Mouse (Mus musculus) heart, postnatal 25 days (tissue): Measurements from ENCODE around the gene 5330417C22Rik. TPM values are rescaled to one million over a fixed set of nuclear protein-coding genes. Genes with fewer than 3 reads are reported as not detected.
"Not testable (repeated sequence)": the region's sequence is repeated elsewhere in the genome, so short reads cannot be mapped to it uniquely, and the experiment has no call there.

Source experiments
- DNase-seq: peaks from one replicate; pipeline ENCODE4 v3.0.0; 2022; ENCODE audit warnings: low spot score
- intact Hi-C: fragments of 180-260 bp; cut with DNase I; formaldehyde crosslinking; loops from one replicate; pipeline ENCODE4 v1.15.1; 2025
- total RNA-seq, 2 experiments: library from RNA; stranded (reverse); gene quantifications; 2 replicates each; pipeline ENCODE4 v1.2.3; 2021

Gene 5330417C22Rik
- total RNA-seq, result under 1 TPM; 0.05 to 0.17 TPM

DNA sequence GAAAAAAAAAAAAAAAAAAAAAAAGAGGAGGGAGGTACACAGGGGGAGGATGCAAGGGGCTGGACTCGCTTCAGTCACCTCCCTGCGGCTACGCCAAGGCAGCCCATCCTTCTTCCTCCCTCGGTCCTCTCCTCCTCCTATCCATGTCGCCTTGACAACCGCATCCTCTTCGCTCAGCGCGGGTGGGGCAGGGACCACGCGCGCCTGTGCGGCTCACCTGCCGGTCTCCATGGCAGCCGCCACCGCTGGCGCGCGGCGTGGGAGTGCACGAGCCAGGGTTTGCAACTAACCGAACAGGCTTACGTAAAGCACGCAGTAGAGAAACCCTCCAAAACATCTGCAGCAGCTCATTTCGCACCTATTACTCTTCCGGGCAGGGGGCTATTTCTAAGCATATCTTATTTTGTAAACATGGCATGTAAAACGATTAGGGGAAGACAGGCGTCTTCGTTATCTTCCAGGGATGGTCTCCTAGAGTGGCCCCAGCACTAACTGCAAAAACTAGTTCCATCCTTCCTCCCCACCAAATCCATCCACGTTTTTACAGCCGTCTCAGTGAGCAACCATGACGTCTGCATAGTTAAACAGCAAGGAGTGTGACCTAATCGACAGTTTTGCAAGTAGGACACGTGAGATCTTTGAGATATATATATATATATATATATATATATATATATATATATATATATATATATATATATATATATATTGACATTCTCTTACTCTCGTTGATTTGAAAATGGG, at the start of gene 5330417C22Rik:
5330417C22Rik (minus strand) TSS at position 20 of the 744 bp plus-strand sequence.
- DNase-seq, result no peak
- intact Hi-C loops, result no loop called here

GRCm38 (mm10) chr3:108584580-108584979, 48.2 kb upstream of the 5330417C22Rik start:
- no peak for DNase-seq
- intact Hi-C loops, result no loop called here

DNA sequence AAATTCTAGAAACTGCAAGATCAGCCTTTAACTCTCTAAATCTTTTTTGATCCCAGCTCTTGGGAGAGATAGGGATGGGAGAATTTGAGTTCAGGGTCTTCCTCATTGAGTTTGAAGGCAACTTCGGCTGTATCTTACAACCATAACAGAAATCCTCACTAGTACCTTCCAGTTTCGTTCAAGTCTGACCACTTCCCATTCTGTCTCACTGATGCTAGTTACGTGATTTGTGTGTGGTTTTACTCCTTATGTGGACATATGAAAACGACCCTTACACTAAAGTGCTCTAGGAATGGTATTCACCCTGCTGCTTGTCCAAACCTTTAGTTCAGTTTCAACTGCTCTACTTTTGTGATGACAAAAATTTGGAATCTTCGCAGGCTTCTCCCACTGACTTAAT, 37.7 kb upstream of the 5330417C22Rik start:
- no peak for DNase-seq
- intact Hi-C loops, result no loop called here

DNA sequence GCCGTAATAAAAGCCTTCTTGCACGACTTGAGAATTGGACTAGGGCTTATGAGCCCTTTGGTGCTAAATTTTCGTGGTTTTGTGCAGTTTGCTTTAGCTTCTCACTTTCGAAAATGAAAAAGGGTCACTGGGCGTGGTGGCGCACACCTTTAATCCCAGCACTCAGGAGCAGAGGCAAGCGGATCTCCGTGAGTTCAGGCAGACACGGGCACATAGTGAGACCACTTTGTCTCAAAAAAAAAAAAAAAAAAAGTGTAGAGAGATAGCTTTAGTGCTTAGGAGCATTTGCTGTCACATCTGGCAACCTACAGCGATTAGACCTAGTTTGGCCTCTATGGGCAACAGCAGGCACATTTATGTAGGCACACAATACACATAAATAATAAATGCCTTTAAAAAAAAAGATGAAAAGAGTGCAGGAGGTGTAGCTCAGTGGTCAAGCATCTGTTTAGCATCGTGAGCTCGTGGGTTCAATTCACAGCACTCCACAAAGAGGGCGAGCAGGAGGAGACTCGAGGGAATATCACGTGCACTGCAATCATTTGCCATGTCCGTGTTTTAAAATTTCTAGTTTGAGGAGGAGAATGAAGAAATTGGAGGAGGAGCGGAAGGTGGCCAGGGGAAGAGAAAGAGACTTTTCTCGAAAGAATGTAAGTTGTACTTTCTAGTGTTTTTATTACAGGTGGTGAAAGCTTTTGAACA, 36.1 kb upstream of the 5330417C22Rik start:
- intact Hi-C loops, result loop anchor here (2.0 kb wide), 1 partner anchor 18 kb away; the partner anchor contains the start of gene Wdr47
- no peak for DNase-seq

DNA sequence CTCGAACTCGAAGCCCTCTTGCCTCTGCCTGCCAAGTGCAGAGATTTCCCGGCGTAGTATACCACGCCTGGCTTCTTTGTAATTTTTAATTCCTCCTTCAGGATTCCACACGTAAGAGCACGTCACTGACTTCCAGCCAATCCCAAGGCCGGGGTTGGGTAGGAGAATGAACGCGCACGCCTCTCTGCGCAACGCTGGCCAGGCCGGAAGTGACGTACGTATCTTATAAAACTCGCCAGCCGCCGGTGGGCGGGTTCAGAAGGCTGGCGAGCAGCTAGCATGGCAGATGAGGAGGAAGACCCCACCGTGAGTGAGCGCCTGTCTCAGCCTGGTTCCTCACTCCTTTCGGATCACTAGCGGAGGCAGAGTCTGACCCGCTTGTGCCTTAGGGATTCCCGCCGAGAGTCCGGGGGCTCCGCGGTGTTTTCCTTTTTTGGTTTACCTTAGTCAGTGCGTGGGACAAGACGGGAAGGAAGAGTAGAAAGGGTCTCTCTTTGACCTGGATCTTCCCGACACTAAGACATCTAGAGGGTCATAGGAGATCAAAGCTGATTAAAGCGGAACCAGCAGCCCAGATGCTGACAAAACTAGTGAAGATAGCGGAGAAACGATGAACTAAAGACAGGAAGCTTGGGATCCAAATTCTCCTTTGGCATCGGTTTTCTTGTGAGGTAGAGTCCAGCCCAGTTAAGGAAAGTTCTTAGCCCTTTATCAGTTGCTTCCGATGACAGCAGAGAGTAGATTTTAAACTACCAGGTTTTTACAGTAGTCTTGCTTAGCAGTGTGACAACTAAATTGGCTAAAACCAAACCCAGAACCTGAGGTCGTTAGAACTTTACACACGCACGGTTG, 35.3 kb upstream of the 5330417C22Rik start, which contains the start of gene Taf13:
Taf13 (plus strand) TSS at position 256 of the 852 bp plus-strand sequence.
- intact Hi-C loops, result loop anchor here (2.0 kb wide), 1 partner anchor 19 kb away; the partner anchor contains the start of gene Wdr47
- peak; percentile 95 for DNase-seq

DNA sequence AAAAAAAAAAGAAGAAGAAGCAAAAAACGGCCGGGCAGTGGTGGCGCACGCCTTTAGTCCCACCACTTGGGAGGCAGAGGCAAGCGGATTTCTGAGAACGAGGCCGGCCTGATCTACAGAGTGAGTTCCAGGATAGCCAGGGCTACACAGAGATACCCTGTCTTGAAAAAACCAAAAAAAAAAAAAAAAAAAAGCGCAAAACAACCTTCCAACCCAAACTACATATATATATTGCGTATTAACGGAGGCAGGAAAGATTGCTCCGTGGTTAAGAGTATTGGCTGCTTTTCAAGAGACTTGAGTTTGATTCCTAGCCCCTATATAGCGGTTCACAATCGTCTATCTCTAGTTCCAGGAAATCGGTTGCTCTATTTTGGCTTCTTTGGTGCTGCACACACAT, 34.5 kb upstream of the 5330417C22Rik start:
- DNase-seq, result no peak
- intact Hi-C loops, result no loop called here

DNA sequence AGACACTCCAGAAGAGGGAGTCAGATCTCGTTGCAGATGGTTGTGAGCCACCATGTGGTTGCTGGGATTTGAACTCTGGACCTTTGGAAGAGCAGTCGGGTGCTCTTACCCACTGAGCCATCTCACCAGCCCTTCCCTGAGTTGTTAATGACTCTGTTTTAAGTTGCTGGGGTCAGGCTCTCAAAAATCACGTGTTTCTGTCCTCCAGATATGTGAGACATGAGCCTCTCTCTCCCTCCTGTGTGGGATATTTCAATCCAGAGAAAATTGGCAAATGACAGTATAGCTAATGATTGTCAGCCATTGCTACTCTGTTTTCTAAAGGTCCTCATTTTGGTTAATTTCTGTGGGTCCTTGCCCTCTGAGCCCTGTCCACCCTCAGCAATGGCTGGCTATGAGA, 33.3 kb upstream of the 5330417C22Rik start:
- DNase-seq, result not testable (repeated sequence)
- intact Hi-C loops, result loop anchor here (10.0 kb wide), 1 partner anchor 365 kb away; the partner anchor contains the start of gene Cyb561d1

DNA sequence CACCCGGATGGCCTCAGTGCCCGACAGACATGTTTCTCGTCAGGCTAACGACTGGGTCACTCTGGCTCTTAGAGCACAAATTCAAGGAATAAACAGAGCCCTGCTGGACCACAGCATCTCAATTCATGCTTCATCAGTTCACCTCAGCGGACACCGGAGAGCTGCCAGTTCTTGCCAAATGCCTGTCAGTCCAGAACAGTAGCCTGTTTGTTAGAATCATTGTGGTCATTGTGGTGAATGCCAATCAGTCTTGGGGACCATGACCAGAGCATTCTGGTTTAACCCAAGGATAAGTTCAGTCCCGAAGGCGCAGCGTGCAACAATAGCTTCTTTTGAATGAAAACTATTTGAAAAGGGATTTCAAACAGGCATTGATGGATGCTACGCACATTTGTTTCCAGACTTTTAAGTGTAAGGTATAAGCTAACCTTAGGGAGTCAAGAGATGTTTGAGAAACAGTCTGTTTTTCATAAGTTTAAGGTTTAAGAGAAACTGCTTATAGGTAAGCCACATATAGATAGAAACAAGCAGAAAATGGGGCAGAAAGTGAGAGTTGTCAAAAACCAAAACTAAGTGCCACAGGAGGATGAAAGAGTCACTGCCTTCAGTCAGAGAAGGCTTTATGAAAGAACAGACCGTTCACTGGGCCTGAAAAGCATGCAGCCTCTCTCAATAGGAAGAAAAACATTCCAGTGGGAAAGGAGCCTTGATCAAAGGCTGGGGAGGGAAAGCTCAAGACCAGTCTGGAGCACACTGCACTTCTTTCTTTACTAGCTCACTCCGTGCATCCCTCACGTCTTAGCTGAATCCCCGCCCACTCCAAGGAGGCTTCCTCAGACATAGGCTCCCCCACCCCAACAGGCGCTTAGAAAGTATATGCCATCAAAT, 31.9 kb upstream of the 5330417C22Rik start:
- DNase-seq, result no peak
- intact Hi-C loops, result loop anchor here (10.0 kb wide), 1 partner anchor 363 kb away; the partner anchor contains the start of gene Cyb561d1

DNA sequence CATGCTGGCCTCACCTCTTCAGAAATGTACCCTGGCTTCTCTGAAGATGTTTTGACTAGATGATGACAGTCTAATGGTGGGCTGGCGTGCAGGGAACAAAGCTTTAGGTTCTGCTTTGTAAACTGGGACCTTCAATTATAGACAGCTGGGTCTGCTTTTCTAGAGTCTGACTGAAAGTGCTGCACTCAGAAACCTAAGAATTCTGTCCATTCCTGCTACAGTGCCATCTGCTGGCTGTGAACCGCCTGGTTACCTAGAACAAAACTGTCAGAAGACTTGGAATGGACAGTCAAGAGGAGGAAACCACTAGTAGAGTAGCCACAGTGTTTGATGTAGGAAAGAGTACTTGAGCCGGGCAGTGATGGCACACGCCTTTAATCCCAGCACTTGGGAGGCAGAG, 27.0 kb upstream of the 5330417C22Rik start:
- intact Hi-C loops, result loop anchor here (2.0 to 10.0 kb wide), 3 partner anchors 91 to 359 kb away; partner anchors contain the start of gene Cyb561d1
- peak; percentile 55 for DNase-seq

DNA sequence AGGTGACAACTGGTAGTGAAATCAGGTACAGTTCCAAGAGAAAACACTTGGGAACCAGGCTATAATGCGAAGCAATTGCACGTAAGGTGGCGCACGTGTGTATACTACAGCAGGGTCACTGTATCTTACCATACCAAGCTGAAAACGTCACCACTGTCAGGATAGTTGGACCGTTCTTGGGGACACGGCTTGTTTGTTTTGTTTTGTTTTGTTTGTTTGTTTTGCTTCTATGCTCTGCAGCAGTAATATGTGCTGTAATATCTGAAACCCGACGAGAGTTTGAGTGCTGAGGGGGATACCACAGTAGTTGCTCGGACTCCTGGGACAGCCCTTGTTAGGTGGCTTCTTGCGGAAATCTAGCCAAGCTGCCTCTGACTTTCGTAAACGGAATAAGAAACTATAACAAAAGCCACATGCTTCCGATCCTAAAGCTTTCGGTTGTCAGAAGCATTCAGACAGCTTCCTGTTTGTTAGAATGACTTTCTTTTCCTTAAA, 26.5 kb upstream of the 5330417C22Rik start:
- no peak for DNase-seq
- intact Hi-C loops, result loop anchor here (2.0 to 10.0 kb wide), 3 partner anchors 92 to 358 kb away; partner anchors contain the start of gene Cyb561d1

DNA sequence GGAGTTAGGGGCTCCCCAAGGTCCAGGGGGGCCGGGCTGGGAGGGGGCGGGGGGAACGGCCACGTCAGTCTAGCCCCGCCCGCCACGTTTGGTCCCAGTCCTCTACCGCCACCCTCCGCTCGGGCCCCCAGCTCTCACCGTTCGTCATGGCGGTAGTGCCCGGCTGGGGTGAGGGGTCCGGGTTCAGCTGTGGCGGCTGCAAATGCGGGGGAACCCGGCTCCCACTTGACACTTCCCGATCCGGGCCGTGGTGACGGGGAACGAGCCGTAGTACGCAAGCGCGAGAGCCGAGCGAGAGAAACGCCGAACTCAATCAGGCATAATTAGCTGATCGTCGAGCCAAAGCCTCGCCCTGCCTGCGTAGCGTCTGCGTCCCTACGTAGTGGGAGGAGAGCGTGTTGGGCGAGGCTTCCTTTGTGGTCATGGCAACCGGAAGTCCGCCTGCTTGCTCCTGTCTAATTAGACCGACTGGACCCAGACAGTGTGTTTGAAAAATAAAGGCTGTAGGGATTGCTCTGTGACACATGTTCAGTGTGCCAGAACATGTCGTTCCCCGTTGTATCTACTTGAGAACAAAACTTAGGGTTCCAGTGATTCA, 25.9 kb upstream of the 5330417C22Rik start, which contains the start of gene Tmem167b:
Tmem167b (minus strand) TSS at position 334 of the 598 bp plus-strand sequence.
- intact Hi-C loops, result loop anchor here (2.0 to 10.0 kb wide), 3 partner anchors 93 to 357 kb away; partner anchors contain the start of gene Cyb561d1
- DNase-seq, result peak; percentile 95

- intact Hi-C loops, result no loop called here
- no peak for DNase-seq
These were observed 21.6 kb upstream of the 5330417C22Rik start for GRCm38 (mm10) chr3:108557888-108558287.

- peak; percentile 85 for DNase-seq
- intact Hi-C loops, result no loop called here
These were observed 18.4 kb upstream of the 5330417C22Rik start for GRCm38 (mm10) chr3:108554587-108555312.

DNA sequence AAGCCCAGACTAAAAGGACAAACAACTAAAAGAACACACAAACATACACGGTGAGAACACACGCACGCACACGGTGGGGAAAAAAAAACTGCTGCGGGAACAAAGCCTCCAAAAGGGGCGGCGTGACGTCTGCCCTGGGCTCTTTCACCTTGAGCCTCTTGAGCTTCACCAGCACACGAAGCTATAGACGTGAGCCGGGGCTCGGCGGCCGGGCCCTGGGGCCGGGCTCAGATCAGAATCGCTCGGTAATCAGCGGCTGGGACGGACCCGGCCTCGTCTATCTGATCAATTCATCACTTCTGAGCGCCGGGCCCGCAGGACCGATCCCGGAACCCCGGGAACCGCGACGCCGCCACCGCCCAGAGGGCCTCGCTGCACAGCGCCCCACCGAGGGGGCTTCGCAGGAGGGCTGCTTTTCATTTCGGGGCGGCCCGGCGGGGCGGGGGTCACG, 17.8 kb upstream of the 5330417C22Rik start:
- intact Hi-C loops, result no loop called here
- no peak for DNase-seq

- DNase-seq, result no peak
- intact Hi-C loops, result no loop called here
These were observed 6.0 kb upstream of the 5330417C22Rik start for GRCm38 (mm10) chr3:108542299-108542698.

- DNase-seq, result peak; percentile 66
- intact Hi-C loops, result no loop called here
These were observed 967 bp upstream of the 5330417C22Rik start for GRCm38 (mm10) chr3:108537303-108537702.

DNA sequence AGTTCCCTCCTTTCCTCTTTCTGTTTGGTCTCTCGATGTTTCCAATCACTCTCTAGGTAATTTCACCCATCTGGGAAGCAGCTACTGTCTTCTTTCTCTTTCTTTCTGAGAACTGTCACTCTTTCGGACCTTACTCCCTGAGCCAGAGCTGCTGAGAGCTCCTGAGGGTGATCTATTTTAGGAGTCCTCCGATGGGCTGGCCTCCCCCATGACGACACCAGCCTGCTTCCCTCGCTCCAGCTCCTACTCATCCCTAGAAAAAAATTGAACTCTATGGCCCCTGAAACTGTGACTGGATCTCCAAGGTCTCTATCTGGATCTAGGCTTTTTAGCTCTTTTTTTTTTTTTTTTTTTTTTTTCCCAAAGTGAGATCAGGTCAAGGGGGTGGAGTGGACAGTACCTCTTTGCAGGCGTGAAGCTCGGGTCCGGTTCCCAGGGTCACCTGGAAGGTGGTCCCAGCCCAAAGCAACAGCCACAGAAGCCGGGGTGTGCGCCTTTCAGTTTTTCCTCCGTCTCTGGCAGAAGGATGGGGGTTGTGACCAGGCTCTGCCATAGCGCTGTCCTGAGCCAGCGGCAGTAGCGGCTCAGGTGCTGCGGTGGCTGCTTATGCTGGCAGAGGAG, 330 bp downstream of the 5330417C22Rik start:
- intact Hi-C loops, result no loop called here
- DNase-seq, result no peak
